Mouse (Mus musculus) right cerebral cortex, postnatal 36 days (tissue): ENCODE data around the gene Arhgef38.

ENCODE experiments used
- DNase-seq, 2 experiments: peaks; one replicate each; pipeline ENCODE4 v3.0.0; 2022; ENCODE audit warnings: low spot score in 2 of 2, mixed read lengths in 1 of 2

Gene Arhgef38

GRCm38 (mm10) chr3:133234821-133235295 is at the start of gene Arhgef38:
Arhgef38 (minus strand) TSS chr3:133234949.
- DNase-seq, result no peak

GRCm38 (mm10) chr3:133271887-133272286 is 37.1 kb upstream of the Arhgef38 start:
- DNase-seq, result peak; percentile 61 to 64

- DNase-seq, result no peak
Measured at GRCm38 (mm10) chr3:133258860-133259259, 24.1 kb upstream of the Arhgef38 start.

GRCm38 (mm10) chr3:133255842-133256241 is 21.1 kb upstream of the Arhgef38 start:
- no peak for DNase-seq

- peak; percentile 14 to 52 for DNase-seq
Measured at GRCm38 (mm10) chr3:133244027-133244426, 9.3 kb upstream of the Arhgef38 start.

- no peak for DNase-seq
Measured at GRCm38 (mm10) chr3:133241916-133242315, 7.2 kb upstream of the Arhgef38 start.

GRCm38 (mm10) chr3:133233993-133234392 is 756 bp downstream of the Arhgef38 start:
- no peak for DNase-seq

- DNase-seq, result no peak
Measured at GRCm38 (mm10) chr3:133230427-133230826, 4.3 kb downstream of the Arhgef38 start.

GRCm38 (mm10) chr3:133229594-133229993 is 5.2 kb downstream of the Arhgef38 start:
- no peak for DNase-seq

GRCm38 (mm10) chr3:133227258-133228012 is 7.3 kb downstream of the Arhgef38 start:
- no peak for DNase-seq

GRCm38 (mm10) chr3:133218501-133218900 is 16.2 kb downstream of the Arhgef38 start:
- DNase-seq, result no peak

GRCm38 (mm10) chr3:133215198-133215819 is 19.4 kb downstream of the Arhgef38 start:
- DNase-seq, result no peak

GRCm38 (mm10) chr3:133213434-133214114 is 21.2 kb downstream of the Arhgef38 start:
- DNase-seq, result no peak

GRCm38 (mm10) chr3:133211324-133211723 is 23.4 kb downstream of the Arhgef38 start:
- no peak for DNase-seq

GRCm38 (mm10) chr3:133203713-133204112 is 31.0 kb downstream of the Arhgef38 start:
- DNase-seq, result no peak

GRCm38 (mm10) chr3:133202171-133202570 is 32.6 kb downstream of the Arhgef38 start:
- no peak for DNase-seq

- DNase-seq, result no peak
Measured at GRCm38 (mm10) chr3:133188930-133189329, 45.8 kb downstream of the Arhgef38 start.

- no peak for DNase-seq
Measured at GRCm38 (mm10) chr3:133187524-133187923, 47.2 kb downstream of the Arhgef38 start.

- no peak for DNase-seq
Measured at GRCm38 (mm10) chr3:133176033-133176750, 58.6 kb downstream of the Arhgef38 start.

GRCm38 (mm10) chr3:133172291-133172690 is 62.5 kb downstream of the Arhgef38 start:
- DNase-seq, result no peak

- DNase-seq, result peak; percentile 33 to 44
Measured at GRCm38 (mm10) chr3:133169737-133170136, 65.0 kb downstream of the Arhgef38 start.

GRCm38 (mm10) chr3:133167550-133167949 is 67.2 kb downstream of the Arhgef38 start:
- no peak for DNase-seq
